Mouse (Mus musculus) bone marrow, adult 2 months (tissue): Measurements from ENCODE around the gene Pced1a.

Source experiments
- CTCF ChIP-seq: fragments of 200-500 bp; IDR thresholded peaks from 2 replicates; pipeline ENCODE4 v1.5.1; 2011; ENCODE audit warnings: low read length, control low read depth; ENCODE audit not compliant: control insufficient read depth, insufficient read depth
- POLR2A ChIP-seq: fragments of 200-500 bp; IDR thresholded peaks from 2 replicates; pipeline ENCODE4 v1.6.1; 2011; ENCODE audit warnings: low read depth, mild to moderate bottlenecking, control low read depth, low read length, borderline replicate concordance; ENCODE audit not compliant: control insufficient read depth

DNA sequence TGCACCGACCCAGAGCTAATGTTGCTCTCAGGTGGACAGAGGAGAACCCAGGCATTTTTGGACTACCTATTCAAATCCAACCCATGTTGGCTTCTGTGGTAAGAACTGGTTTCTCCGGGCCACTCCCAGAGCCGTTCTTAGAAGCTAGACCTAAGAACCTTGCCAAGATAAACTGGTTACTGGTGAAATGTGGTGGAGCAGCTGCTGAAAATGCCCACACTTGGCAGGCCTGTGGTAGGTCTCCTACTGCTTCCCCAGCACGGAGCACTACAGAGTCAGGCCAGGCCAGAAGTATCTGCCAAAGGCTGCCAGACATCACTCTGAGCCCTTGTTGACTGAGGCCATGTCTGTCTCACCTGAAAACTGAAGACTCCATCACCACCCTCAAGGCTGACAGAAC lies 49.5 kb downstream of the Pced1a start:
- no peak for TF ChIP-seq POLR2A
- TF ChIP-seq CTCF: no peak
